Mouse (Mus musculus): ENCODE measurements around the gene Cdkal1.

Gene Cdkal1

DNA sequence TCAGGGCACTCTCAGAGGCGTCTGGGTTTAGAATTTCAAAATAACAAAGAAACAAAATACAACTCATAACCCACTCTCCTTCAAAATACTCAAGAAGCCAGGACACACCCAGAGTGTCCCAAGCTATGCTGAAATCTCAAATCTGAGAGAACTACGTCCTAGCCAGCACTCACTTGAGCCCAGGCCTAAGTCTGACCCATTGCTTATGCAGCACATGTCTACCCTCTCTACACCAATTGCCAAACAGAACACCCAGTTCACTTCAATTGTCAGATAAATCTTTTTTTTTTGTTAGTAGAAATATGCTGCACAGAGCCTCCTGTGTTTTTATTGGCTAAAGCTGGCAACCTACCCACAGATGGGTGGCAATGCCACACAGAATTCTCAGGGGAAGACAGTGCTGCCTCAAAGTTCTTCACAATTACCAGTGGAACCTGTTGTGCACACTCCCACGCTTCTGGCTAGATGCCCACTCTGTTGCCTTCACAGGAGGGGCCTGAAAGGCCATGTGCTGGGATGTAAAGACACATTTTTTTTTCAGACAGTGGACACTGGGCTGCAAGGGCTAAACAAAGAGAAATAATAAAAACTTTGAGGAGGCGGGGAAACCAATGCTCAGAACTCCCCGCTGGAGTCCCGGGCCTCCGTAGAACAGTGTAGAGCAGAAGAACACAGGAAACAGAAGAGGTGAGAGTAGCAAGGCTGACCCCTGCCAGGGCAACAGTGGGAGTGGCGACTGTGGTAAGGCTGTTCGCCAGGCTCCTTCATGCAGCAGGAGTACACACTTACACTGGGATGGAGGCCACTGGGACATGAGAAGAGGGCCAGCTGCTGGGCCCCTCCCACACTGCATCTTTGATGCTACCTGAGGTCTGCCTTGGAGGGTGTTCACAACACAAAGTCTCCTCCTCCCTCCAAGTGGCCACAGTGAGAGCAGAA, 273.4 kb downstream of the Cdkal1 start:
- DNase-seq (ENCODE audit: low spot score in 2 of 2) = no peak

DNA sequence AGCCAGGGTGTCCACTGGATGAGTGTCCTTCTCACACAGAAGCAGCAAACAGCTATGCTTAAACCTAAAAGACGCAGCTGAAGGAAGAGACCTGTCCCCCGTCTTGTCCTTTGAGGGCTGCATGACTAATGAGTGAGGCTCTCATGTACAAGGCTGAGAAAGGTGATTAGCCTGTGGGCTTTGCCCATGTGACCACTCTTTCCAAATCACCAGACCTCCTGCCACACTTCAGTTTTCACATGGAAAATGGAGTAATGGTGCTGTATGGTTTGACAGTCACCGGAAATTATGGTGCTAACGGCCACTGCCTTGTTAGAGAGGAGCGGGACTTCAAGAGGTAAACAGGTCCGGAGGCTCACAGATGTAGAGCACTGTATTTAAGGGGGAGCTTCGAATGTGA, 274.7 kb downstream of the Cdkal1 start:
- DNase-seq (ENCODE audit: low spot score in 2 of 2) = no peak

DNA sequence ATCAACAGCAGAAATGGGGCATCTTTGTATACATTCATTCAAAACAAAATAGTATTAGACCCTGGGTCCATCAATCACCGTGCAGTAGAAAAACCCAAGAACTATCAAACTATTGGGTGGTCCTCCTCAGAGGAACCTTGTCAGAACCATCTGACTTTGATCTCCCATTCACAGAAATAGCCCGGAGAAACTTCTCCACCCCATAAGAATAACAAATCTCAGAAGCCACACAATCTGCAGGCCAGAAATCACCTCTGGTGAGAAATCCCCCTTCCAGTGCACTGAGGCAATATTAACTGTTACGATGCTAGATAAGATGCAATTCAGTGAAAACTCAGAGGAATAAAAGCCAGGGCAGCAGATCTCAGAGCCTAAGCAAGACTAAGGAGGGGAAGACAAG, 275.5 kb downstream of the Cdkal1 start:
- DNase-seq (ENCODE audit: low spot score in 2 of 2) = no peak

DNA sequence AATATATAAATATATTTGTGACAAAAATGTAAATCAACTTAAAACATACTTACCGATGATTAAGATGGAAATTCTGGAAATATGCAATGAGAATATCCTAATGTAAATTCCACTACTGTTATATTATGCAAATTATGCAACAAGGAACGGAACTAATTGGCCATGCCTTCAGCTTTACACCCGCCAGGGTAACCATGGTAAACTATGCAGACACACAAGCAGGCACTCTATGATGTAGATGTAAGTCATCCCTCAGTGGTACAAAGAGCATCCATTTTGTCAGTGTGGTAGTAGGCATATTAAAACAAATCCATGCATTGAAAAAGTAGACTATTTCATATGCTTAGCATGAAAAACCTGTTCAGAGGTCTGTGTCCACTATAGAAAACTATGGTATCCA, 276.9 kb downstream of the Cdkal1 start:
- no peak for DNase-seq (ENCODE audit: low spot score in 2 of 2)

DNA sequence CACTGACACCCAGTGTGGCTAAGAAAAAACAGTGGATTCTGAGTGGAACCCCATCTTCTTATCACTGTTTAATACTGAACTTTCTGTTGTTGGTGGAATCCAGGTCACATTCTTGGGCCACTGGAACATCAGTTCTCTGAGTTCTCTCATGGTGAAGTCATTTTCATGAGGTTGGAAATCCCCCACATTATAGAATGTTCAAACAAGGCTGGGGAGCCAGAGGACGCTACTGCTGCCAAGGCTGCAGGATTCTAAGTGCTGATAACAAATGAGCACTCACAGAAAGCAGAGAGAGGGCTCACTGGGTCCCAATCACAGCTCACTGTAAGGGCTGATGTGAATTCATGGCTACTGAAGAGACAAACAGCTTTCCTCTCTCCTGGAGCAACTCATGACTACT, 280.7 kb downstream of the Cdkal1 start:
- DNase-seq (ENCODE audit: low spot score in 2 of 2) = no peak

DNA sequence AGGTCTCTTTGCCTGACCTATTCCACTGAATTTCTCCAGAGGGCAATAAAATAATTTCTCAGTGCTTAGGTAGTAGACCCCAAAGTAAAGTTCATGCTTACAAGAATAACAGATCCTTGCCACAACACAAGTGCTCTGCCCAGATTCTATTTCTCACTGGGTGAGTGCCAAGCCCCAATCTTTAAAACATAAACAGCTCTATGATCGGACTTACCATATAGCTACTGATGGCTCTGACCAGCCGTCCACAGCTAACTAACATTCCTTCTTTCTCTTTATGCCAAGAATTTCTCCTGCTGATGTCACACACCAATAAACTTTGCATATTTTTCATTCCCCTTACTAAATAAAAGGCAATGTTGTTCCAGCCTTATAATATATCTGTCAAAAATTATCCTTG, 283.0 kb downstream of the Cdkal1 start:
- no peak for DNase-seq (ENCODE audit: low spot score in 2 of 2)

DNA sequence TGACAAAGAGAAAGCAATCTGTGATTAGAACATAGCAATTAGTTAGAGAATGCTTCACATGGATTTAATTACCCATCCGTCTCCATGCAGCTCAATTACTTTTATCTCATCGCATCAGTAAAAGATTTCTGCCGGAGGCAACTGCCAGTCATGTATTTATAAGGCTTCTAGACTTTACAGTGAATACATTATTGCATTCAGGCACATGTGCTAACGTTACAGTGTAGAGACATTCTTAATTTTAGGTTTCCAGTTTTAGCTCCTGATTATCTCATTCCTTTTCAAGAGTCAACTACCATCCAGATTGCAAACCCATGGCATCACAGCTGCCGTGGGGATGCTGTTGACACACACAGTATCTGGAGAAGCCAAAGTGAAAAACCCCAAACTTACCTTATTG, 289.8 kb downstream of the Cdkal1 start:
- no peak for DNase-seq (ENCODE audit: low spot score in 2 of 2)

DNA sequence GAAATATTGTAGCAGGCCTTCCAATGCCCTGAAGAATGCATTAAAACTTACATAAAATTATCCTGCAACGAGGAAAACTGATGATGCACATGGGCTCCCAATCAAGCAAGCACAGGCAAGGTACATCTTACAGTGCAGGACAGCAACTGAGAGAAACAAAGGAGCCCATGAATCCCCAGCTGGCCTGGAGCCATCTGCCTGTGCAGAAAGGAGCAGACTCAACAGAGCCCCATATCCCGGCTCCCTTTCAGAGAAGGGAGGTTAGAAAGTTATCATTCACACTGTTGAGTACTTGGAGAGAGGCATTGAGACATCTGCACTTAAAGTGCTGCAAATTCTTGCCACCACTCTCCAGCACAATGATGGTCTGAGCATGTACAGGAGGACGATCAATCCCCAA, 296.3 kb downstream of the Cdkal1 start:
- no peak for DNase-seq (ENCODE audit: low spot score in 2 of 2)

DNA sequence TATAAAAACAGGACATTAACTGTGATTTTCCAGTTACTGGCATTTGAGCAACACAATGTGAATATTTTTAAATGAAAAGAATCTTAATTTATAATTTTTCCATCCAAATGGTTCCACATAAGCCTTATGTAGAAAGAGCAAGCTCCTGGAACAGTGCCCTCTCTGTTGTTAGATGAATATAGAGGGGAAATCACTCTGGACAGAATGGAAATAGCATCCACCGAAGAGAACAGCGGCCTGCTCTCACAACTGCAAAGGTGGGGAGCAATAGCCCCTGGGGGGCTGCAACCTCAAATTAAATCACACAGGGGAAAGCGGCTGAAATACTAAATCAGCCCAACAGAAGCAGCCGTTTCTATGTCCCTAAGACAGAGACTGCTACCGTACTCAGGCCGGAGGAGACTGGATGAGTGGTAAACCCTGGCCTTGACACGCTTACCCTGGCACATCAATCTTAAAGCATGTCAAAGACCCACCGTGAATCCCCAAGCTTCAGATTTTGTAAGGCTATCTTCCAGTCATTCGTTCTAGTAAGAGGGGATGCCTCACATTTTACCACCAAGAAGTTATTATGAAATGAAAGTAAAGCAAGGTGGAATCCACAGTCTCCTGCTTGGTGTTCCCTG, 300.2 kb downstream of the Cdkal1 start:
- DNase-seq (ENCODE audit: low spot score in 2 of 2) = no peak

DNA sequence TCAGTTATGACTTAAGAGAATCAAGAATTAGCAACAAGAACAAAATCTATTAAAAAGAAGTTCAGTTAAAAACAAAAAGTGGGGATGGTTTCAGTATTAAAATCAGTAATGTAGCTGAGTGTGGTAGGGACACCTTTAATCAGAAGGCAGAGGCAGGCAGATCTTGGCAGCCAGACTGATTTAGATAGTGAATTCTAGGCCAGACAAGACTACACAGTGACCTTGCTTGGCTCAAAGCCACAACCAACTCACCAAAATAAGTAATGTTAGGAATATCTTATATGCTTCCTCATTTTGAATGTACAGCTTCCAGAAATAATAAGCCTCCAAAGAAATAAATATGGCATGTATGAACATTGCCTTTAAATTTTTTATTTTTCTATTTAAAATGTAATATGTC, 301.7 kb downstream of the Cdkal1 start:
- no peak for DNase-seq (ENCODE audit: low spot score in 2 of 2)

DNA sequence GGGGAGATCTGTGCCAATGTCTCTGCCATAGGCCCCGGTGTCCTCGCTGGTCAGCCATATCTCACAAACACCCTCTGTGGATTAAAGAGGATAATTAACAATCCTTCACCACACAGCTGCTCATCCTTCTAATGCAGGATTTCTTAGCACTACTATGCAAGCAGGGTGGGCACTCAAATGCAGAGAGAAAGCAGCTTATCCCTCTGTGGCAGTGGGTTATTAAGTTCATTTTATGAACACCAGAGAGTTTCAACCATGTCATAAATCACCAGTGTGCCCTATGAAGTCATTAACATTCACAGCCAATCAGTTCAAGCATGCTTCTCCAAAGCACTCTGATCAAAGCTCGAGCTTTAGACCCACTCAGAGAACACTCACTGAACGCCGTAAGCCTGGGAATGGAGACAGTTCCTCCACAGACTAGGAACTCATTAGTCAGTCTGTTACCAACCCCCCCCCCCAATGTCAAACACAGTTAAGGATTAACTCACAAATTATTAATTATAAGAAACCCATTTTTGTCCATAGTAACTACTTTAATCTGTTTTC, 303.1 kb downstream of the Cdkal1 start:
- no peak for DNase-seq (ENCODE audit: low spot score in 2 of 2)

DNA sequence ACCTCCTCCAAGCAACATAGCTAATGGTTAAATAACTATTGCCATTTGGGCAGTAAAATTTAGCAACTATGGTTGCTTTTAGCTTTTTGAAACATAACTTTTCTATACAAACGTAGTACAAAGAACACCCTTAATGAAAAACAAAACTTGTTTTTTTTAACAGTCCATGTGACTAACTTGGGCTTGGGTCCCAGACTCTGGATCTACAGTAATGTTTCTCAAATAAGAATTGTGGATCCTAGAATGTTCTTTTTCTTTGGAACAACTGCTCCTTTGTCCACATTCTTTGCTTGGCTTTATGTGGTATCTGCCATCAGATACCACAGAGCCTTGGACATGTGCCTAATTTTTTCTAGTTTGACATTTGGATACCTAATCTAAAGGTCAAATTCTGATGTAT, 304.6 kb downstream of the Cdkal1 start:
- DNase-seq (ENCODE audit: low spot score in 2 of 2) = no peak

DNA sequence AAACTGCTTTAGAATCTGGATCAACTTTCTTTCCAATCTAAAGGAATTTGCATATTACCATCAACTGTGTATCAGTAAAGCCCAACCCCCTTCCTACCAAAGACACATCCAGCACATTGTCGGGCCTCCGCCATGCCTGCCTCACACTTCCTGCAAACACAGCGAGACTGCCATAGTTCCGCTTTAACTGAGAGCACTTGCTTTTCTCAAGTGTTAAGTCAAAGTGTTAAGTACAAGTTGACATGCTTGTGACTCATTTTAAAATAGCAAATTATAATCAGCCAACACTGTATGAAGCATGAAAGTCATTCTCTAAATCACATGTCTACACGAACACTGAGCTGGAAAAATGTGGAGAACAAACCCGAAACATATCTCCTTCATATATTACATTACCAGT, 305.3 kb downstream of the Cdkal1 start:
- DNase-seq (ENCODE audit: low spot score in 2 of 2) = no peak

DNA sequence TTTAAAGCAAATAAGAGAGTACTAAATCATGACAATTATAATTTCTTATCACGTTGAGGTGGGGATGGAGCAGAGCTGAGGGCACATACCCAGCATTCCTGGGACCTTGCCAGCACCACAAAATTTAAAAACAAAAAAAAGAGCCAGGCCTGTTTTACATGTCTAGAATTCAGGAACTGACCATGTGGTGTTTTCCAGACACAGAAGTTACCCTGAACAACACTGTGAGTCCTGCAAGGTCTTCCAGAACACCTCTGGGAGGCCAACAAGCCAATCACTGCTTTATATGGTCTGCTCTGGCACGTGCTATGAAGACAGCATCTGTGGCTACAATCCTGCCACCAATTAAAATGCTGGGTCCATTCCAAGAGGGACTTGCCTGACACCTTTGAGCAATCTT, 305.7 kb downstream of the Cdkal1 start:
- no peak for DNase-seq (ENCODE audit: low spot score in 2 of 2)

DNA sequence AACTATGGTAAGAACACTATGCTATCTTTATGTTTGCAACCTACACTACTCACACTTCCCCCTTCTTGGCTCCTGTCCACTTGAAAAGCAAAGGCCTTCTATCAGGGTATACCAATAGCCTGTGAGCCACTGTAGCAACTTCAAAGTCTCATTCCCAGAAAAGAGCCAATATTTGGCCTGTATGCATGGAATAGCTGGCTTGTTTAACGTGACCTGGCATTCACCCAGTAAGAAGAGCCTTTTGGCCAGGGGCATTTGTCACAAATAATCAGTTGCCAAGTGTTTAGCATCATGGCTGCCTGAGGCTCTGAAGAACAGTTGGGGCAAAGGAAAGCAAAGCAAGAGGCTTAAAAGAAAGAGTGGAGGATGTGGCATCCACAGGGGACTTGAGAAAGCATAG, 317.6 kb downstream of the Cdkal1 start:
- DNase-seq (ENCODE audit: low spot score in 2 of 2) = no peak

DNA sequence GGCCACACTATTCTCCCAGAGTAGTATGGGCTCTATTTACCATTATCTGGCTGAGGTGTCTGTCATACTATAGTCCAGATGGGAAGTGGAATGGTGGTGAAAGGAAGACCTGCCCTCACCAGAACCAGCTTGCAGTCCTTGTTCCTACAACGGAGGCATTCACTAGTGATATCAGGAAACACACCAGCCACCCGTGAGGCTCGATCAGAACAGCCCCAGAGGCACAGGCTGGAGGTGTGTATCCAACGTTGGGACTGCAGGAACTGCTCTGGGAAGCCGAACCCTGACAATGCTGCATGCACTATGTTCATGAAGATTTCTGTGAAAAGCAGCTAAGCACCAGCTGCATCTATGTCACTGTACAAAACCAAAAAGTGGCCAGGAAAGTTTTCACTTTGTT, 321.9 kb downstream of the Cdkal1 start:
- no peak for DNase-seq (ENCODE audit: low spot score in 2 of 2)

DNA sequence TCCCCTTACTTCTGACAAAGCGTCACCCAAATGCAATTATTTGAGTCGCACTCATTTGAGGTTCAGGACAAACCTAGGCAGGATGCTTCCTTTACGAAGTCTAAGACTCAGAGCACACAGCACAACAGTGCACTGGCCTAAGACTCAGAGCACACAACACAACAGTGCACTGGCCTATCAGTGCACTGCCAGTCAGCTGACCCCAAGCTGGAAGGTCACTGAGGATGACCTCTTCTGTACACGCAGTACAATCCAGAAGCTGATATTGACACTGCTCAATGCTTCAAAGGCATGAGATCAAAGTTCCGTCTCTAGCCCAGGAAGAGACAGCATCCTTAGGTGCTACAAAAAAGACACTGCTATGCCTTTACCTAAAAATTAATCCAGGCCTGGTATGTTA, 327.1 kb downstream of the Cdkal1 start:
- DNase-seq (ENCODE audit: low spot score in 2 of 2) = no peak

DNA sequence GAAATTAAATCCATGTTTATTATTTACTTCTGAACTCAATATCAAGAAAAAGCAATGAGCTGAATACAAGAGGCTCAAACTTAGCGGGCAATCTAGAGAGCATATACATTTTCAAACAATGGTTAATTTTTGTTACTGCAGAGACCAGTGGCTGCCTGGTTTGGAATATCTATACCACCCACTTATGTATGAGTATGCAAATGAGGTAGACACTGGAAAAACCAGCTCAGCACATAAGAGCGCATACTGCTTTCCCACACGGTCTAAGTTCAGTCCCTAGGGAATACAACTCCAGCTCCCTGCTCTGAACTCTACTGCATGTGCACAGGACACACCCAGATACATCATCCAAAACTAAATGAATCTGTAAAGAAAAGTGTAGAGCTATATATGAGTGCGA, 334.2 kb downstream of the Cdkal1 start:
- DNase-seq (ENCODE audit: low spot score in 2 of 2) = no peak

DNA sequence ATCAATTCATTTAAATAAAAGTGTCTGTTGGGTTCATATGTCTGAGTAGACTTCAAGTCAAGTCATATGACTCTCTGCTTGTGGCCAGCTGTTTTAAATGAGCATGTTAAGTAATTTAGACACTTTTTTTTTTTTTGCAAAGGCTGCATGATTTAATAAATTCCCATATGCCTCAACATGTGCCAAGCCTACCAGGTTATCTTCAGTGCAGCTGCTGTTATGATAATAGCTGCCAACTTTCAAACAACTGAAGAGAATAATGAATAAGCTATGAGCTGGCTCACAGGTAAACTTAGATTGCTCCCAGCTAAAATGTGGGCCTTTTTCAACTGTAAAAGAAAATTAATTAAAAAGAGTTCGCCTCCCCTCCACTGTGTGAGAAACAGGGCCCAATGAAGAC, 341.4 kb downstream of the Cdkal1 start:
- no peak for DNase-seq (ENCODE audit: low spot score in 2 of 2)

DNA sequence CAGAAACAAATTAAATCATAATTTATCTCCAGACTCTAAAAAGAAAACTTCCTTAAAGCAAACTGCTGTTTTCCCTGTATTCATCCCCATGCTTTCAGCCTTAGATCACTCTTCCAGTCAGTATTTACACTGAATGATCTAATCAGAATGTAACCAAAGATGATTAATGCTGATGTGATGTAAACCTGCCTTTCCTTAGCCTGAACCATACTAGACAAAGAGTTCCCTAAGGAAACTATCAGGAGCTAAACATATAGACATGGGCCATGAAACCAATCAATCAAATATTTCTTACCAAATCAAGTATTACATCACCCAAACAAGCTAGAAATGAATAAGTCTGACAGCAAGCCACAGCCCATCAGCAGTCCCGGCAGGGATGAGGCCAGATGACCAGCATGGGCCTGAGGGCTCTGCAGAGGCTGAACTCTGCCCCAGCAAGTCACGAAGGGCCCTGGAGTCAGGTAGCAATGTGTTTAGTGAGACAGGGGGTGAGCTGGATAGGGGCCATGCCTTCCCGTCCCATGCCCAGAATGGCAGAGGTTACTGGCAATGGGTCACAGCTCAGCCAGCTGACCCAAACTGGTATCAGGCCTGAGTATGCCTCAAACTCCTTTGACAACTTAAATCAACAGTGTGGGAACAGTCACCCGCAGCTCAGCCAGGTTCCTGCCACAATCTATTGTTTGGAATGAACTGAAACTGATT, 350.5 kb downstream of the Cdkal1 start:
- no peak for DNase-seq (ENCODE audit: low spot score in 2 of 2)

DNA sequence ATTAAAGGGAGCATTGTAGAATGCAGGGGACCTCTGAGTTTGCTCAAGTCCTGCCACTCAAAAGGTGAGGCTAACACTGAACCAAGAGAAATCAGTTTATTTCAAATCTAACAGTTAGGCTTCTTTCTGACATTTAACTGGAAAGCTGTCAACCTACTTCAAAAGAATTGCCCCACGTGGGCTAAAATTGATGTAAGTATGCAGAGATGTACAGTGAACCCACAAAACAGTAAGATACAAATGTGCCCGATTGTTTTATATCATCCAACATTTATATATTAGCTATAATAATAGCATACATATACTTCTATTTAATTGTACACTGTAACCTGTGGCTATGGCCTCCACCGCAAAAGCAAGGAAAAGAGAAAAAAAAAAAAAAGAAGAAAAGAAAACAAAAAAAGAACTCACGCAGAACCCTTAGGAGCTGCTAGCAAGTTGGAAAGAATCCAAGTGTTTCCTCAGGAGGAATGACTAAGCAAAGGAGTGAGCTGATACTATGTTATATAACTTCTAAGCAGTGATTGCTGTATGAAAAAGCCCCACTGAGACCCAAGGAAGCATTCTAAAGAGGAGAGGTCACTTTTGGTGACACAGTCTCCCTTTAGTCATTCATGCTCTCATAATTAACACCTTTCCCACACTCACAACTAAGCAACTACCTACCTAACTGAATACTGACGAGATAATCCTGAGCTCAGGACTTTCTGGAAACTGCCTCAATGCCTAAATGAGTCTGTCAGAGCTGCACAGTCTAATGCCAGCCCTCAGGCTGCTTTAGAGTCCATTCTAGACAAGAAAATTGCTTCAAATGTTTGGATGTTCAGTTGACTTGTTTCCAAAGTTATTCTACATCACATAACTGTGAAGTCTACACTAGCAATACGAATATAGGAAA, 352.1 kb downstream of the Cdkal1 start:
- no peak for DNase-seq (ENCODE audit: low spot score in 2 of 2)
